Mouse (Mus musculus) right cerebral cortex, postnatal 10 days (tissue): ENCODE results near the gene Gm21953.
"Not testable (repeated sequence)": the region's sequence is repeated elsewhere in the genome, so short reads cannot be mapped to it uniquely, and the experiment has no call there.

ENCODE experiments used
- DNase-seq, 2 experiments: peaks; one replicate each; pipeline ENCODE4 v3.0.0; 2021; ENCODE audit warnings: low spot score in 2 of 2

Gm21953 gene

GRCm38 (mm10) chr4:42293967-42294366, at the start of gene Gm21953:
Gene Gm21953, plus strand, starts transcription at chr4:42294267.
- not testable (repeated sequence) for DNase-seq

DNA sequence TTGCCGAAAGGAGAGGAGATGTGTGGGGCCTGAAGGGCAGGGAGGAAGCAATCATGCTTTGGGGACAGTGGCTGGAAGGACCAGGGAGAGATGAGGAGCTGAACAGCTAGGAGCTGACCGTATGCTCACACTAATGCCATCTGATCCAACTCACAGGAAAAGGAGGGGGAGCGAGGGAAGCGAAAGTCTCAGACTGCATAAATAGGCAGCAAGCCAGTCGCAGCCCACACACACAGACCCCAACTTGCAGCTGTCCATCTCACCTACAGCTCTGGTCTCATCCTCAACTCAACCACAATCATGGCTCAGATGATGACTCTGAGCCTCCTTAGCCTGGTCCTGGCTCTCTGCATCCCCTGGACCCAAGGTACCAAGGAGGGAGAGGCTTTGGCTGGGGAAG, 38.6 kb upstream of the Gm21953 start, which contains the start of gene Ccl21b:
Gene Ccl21b (plus strand): TSS at position 301 of the 400 bp plus-strand sequence.
- not testable (repeated sequence) for DNase-seq

GRCm38 (mm10) chr4:42318034-42318433, 24.0 kb downstream of the Gm21953 start, which contains the start of gene Fam205a3:
Gene Fam205a3, plus strand, starts transcription at chr4:42318334.
- DNase-seq: not testable (repeated sequence)
